Mouse (Mus musculus): ENCODE results near the gene Adam11. TPM values are rescaled to one million over a fixed set of nuclear protein-coding genes. Genes with fewer than 3 reads are reported as not detected.

Adam11 gene
- total and polyA plus RNA-seq, 2 experiments, result 2.1 to 8.7 TPM

DNA sequence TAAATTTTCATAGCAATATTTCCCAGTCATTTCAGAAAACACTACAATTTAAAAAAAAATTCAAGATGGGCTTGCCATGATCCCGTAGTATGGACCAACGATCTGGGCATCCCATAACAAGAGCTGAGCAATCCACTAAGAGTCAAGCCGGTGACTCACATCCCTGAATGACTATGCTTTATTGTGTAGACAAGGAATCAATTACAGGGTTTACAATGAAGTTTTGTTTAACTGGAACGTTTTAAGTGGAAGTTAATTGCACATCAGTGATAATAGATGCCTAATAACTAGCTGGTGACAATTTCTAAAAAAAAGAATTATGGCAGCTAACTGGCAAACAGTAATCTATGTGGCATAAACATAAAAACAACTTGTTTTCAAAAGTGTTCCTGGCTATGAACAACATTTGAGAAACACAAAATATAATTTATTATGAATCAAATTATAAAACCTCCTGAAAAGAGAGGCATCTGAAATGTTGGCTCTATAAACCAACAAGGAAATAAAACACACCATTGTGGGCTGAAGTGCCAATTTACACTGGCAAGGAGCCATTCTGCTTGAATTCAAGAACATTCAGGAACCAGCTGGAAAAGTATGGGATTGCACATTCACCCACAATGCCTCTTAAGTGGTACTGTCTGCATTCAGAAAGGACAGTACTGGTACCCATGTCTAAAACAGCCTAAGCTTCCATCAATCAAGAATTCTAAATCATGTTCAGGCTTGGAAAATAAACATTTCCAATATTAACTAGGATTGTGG, 49.7 kb downstream of the Adam11 start:
- Histone ChIP-seq H3K27me3 (ENCODE audit: control insufficient read depth, insufficient read depth, low read length) (peaks cover 3% of the 10 kb centered on the region; the same call in 1 of the 2 replicates), H3K27ac (replicated peaks; ENCODE audit: insufficient read depth, low read depth, low read length) (no peak overlapping the region), H3K4me1 (ENCODE audit: control insufficient read depth, insufficient read depth, low read length) (no peaks in the 10 kb centered on the region), H3K9ac (ENCODE audit: low read depth, low read length) (no peak overlapping the region), H3K4me3 (ENCODE audit: insufficient read depth, low read depth, low read length) (no peak overlapping the region), H3K79me2 (ENCODE audit: control insufficient read depth, insufficient read depth, low read length) (no peaks in the 10 kb centered on the region; the same call in 1 of the 2 replicates), H3K36me3 (ENCODE audit: control insufficient read depth, insufficient read depth, low read length) (no peaks in the 10 kb centered on the region)
- 73% methylated on average over 4 of the region's 4 CpGs for WGBS
- no peak for TF ChIP-seq CTCF (IDR thresholded peaks at IDR 0.05; ENCODE audit: low read depth, low read length)
- no peak for TF ChIP-seq POLR2A (IDR thresholded peaks at IDR 0.05; ENCODE audit: extremely low read depth, insufficient read depth, low read length)
- no peak for DNase-seq (ENCODE audit: extremely low read depth, low read depth, low spot score)

GRCm38 (mm10) chr11:102814881-102815280, 53.6 kb downstream of the Adam11 start:
- H3K27ac ChIP-seq (replicated peaks; ENCODE audit: insufficient read depth, low read depth, low read length), result no peak overlapping the region
- peaks cover 18% of the 10 kb centered on the region for H3K27me3 ChIP-seq (ENCODE audit: control insufficient read depth, insufficient read depth, low read length)
- no peaks in the 10 kb centered on the region; the same call in 1 of the 2 replicates for H3K79me2 ChIP-seq (ENCODE audit: control insufficient read depth, insufficient read depth, low read length)
- no peaks in the 10 kb centered on the region for H3K36me3 ChIP-seq (ENCODE audit: control insufficient read depth, insufficient read depth, low read length)
- H3K4me3 ChIP-seq (ENCODE audit: insufficient read depth, low read depth, low read length), result no peak overlapping the region
- TF ChIP-seq CTCF (IDR thresholded peaks at IDR 0.05; ENCODE audit: low read depth, low read length), result no peak
- no peak for TF ChIP-seq POLR2A (IDR thresholded peaks at IDR 0.05; ENCODE audit: extremely low read depth, insufficient read depth, low read length)
- no peak for DNase-seq (ENCODE audit: extremely low read depth, low read depth, low spot score)
- no peaks in the 10 kb centered on the region for H3K4me1 ChIP-seq (ENCODE audit: control insufficient read depth, insufficient read depth, low read length)
- H3K9ac ChIP-seq (ENCODE audit: low read depth, low read length), result no peak overlapping the region

DNA sequence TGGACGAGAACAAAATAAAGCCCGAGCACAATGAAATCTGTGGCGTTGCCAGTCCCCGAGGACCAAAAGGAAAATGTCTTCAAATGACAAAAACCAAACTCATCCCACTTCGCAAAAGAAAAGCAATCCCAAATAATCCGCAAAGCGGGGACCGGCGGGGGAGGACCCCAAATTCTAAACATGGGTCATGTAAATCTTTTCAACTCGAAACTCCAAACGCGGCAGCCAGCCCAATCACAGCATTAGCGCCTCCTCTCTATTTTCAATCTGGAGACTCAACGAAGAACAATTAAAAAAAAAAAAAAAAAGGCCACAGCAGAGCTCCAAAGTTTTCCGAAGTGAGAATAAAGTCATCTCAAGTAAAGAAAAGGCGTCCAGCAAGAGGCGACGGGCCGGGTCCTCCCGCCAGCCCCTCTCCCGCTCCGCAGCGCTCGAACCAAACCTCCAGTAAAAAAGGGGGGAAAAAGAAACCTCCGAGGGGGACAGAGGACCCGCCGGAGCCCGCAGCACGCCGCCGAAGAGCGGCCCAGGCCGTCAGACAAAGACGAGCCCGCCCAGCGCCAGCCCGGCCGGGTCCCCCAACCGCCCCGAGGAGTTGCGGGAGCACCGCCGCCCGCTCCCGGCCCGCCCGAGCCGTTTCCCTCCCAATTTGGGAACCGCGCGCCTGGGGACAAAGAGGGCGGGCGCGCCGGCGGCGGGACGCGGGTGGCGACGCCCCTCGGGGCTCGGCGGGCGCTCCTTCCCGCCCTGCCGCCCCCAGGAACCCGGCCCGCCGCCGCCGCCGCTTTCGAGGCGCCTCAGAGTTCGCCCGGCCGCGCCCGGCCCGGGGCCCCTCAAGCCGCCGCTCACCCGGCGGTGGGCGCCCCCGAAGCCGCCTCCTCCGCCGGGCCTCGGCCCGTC, 57.1 kb downstream of the Adam11 start:
- Histone ChIP-seq H3K36me3 (ENCODE audit: control insufficient read depth, insufficient read depth, low read length) (no peaks in the 10 kb centered on the region), H3K27ac (replicated peaks; ENCODE audit: insufficient read depth, low read depth, low read length) (no peak overlapping the region), H3K9ac (ENCODE audit: low read depth, low read length) (peak overlapping the region; percentile 56), H3K27me3 (ENCODE audit: control insufficient read depth, insufficient read depth, low read length) (peaks cover 22% of the 10 kb centered on the region), H3K4me1 (ENCODE audit: control insufficient read depth, insufficient read depth, low read length) (no peaks in the 10 kb centered on the region), H3K79me2 (ENCODE audit: control insufficient read depth, insufficient read depth, low read length) (no peaks in the 10 kb centered on the region; the same call in 1 of the 2 replicates), H3K4me3 (ENCODE audit: insufficient read depth, low read depth, low read length) (peak overlapping the region; percentile 53; the same call in 1 of the 2 replicates)
- DNase-seq (ENCODE audit: extremely low read depth, low read depth, low spot score), result no peak
- no peak for TF ChIP-seq CTCF (IDR thresholded peaks at IDR 0.05; ENCODE audit: low read depth, low read length)
- no peak for TF ChIP-seq POLR2A (IDR thresholded peaks at IDR 0.05; ENCODE audit: extremely low read depth, insufficient read depth, low read length)
- 3% methylated on average over 81 of the region's 92 CpGs for WGBS

- TF ChIP-seq CTCF (IDR thresholded peaks at IDR 0.05; ENCODE audit: low read depth, low read length) (no peak), POLR2A (IDR thresholded peaks at IDR 0.05; ENCODE audit: extremely low read depth, insufficient read depth, low read length) (no peak)
- no peaks in the 10 kb centered on the region for H3K79me2 ChIP-seq (ENCODE audit: control insufficient read depth, insufficient read depth, low read length)
- no peak for DNase-seq (ENCODE audit: extremely low read depth, low read depth, low spot score)
- H3K9ac ChIP-seq (ENCODE audit: low read depth, low read length), result peak within 1 kb of the TSS; percentile 56
- 3% methylated on average over 85 of the region's 97 CpGs for WGBS
- H3K4me3 ChIP-seq (ENCODE audit: insufficient read depth, low read depth, low read length), result peak within 1 kb of the TSS; percentile 53; the same call in 1 of the 2 replicates
- H3K36me3 ChIP-seq (ENCODE audit: control insufficient read depth, insufficient read depth, low read length), result no peaks in the 10 kb centered on the region
- H3K27ac ChIP-seq (replicated peaks; ENCODE audit: insufficient read depth, low read depth, low read length), result no peak within 1 kb of the TSS
- peaks cover 20% of the 10 kb centered on the region for H3K27me3 ChIP-seq (ENCODE audit: control insufficient read depth, insufficient read depth, low read length)
- H3K4me1 ChIP-seq (ENCODE audit: control insufficient read depth, insufficient read depth, low read length), result no peaks in the 10 kb centered on the region
Observed at GRCm38 (mm10) chr11:102819021-102819782, 58.0 kb downstream of the Adam11 start, which contains the start of gene Gjc1. Gene Gjc1 (minus strand): TSS chr11:102819700.

DNA sequence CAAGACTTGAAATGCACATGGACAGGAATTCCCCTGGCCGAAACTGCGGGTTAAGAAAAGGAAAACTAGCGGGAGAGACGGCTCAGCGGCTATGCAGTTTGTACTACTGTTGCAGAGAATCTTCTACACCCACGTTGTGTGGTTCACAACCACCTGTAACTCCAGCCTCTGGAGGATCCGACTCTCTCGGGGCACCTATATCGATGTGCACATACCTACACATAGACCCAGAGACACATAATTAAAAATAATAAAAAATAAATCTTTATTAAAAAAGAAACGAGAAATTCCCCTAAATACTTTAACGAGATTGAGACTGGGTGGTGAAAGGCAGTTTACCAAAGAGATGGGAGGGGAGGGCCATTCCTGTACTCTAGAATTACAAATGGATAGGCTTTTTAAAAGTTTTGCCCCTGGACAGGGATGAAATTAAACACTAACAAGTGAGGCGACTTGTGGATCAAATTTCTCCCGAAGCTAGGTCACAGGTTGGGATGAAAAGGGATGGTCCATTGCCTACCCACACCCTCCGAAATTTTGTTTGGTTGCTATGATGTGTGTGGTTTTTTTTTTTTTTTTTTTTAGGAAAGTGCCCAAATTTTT, 58.6 kb downstream of the Adam11 start:
- no peaks in the 10 kb centered on the region for H3K79me2 ChIP-seq (ENCODE audit: control insufficient read depth, insufficient read depth, low read length)
- H3K27me3 ChIP-seq (ENCODE audit: control insufficient read depth, insufficient read depth, low read length), result peaks cover 23% of the 10 kb centered on the region
- TF ChIP-seq POLR2A (IDR thresholded peaks at IDR 0.05; ENCODE audit: extremely low read depth, insufficient read depth, low read length) (no peak), CTCF (IDR thresholded peaks at IDR 0.05; ENCODE audit: low read depth, low read length) (no peak)
- H3K4me1 ChIP-seq (ENCODE audit: control insufficient read depth, insufficient read depth, low read length), result no peaks in the 10 kb centered on the region
- no peak overlapping the region for H3K9ac ChIP-seq (ENCODE audit: low read depth, low read length)
- WGBS, result 15% methylated on average over 14 of the region's 14 CpGs
- H3K4me3 ChIP-seq (ENCODE audit: insufficient read depth, low read depth, low read length), result no peak overlapping the region
- no peaks in the 10 kb centered on the region for H3K36me3 ChIP-seq (ENCODE audit: control insufficient read depth, insufficient read depth, low read length)
- no peak overlapping the region for H3K27ac ChIP-seq (replicated peaks; ENCODE audit: insufficient read depth, low read depth, low read length)
- no peak for DNase-seq (ENCODE audit: extremely low read depth, low read depth, low spot score)

All from liver, adult 2 months (tissue).